Mouse (Mus musculus): ENCODE data around the gene Abhd15. TPM values are rescaled to one million over a fixed set of nuclear protein-coding genes. Genes with fewer than 3 reads are reported as not detected.
"Not testable (repeated sequence)": the region's sequence is repeated elsewhere in the genome, so short reads cannot be mapped to it uniquely, and the experiment has no call there.

The Abhd15 gene
- polyA plus RNA-seq, 1 experiment from 2014 or later, result 2.4 TPM

DNA sequence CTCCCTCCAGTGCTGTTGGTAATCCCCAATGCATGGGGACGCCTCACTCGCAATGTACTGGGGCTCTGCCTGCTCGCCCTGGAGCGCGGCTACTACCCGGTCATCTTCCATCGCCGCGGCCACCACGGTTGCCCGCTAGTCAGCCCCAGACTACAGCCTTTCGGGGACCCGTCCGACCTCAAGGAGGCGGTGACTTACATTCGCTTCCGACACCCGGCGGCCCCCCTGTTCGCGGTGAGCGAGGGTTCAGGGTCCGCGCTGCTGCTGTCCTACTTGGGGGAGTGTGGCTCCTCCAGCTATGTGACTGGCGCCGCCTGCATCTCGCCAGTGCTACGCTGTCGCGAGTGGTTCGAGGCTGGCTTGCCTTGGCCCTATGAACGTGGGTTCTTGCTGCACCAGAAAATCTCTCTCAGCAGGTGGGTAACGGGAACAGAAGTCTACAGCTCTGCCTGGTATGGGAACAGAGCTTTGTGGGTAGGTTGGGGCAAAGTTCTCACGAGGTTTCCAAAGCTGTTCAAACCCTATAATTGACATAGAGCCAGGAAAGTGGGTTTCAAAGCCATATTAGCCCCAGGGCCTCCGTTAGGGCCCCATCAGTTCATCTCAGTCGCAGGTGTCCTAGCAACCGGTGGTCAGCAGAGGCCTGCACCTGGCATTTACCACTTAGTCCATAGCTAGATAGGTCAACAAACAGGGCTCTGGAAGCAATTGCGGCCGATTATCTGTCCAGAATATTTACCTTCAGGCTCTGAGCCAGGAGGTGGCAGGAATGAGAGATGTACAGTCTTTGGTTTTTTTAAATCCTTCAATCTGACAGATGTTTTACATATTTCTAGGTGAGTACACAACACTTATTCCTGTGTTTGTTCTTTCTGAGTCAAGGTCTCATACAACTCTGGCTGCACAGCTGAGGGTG lies 974 bp downstream of the Abhd15 start, which contains the start of gene Trp53i13:
Gene Trp53i13, minus strand, starts transcription at position 344 of the 916 bp plus-strand sequence.
- Histone ChIP-seq H3K27ac (no peak within 1 kb of the TSS), H3K27me3 (peaks cover 25% of the 10 kb centered on the region), H3K9me3 (no peaks in the 10 kb centered on the region), H3K9ac (replicated peaks) (peak within 1 kb of the TSS; percentile 54), H3K4me3 (replicated peaks) (peak within 1 kb of the TSS; percentile 44), H3K4me1 (replicated peaks) (peaks cover 63% of the 10 kb centered on the region), H3K4me2 (replicated peaks) (peak within 1 kb of the TSS; percentile 70), H3K36me3 (no peaks in the 10 kb centered on the region)
- WGBS, result 7% methylated on average over 39 of the region's 39 CpGs
- peak; percentile 14; the same call in 1 of the 2 replicates for ATAC-seq

DNA sequence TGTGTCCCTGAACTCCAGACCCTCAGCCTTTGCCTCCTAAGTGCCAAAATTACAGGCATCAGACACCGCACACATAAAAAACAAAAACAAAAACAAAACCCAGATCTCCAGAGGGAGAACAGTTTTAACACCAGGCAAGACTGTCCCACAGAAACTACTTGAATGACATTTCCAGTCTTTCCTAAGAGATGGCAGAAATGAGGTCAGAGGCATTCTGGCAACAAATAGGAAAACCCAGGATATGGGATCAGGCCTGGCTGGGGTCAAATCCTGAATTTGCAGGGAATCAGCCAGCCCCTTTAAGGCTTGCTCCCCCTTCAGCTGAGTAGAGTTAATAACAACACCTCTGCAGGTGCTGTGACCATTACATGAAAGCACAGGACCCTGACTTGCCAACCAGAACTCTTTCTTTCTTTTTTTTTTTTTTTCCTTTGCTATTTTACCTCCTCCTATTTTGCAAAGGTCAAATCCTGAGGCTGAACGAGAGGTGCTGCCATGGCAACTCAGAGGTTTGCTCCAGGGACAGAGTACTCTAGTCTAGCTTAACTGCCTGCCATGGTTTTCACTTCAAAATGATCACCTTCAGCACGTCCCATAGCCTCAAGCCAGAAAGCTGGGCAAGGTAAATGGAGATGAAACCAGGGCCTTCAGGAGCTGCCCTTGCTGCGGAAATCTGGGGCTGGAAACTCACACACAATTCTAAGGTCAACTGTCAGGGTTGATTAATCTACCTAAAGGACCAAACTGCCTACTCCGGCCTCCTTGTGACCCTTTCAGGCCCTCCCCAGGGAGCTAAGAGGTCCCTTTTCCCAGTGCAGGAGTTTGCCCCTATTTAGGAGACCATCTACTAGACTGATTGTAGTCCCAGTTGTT lies 1.9 kb downstream of the Abhd15 start:
- Histone ChIP-seq H3K27me3 (peaks cover 25% of the 10 kb centered on the region), H3K9ac (replicated peaks) (no peak overlapping the region), H3K4me2 (replicated peaks) (no peak overlapping the region), H3K4me1 (replicated peaks) (peaks cover 63% of the 10 kb centered on the region), H3K4me3 (replicated peaks) (no peak overlapping the region), H3K9me3 (no peaks in the 10 kb centered on the region), H3K27ac (no peak overlapping the region), H3K36me3 (no peaks in the 10 kb centered on the region)
- no peak for ATAC-seq
- WGBS, result 52% methylated on average over 5 of the region's 5 CpGs

DNA sequence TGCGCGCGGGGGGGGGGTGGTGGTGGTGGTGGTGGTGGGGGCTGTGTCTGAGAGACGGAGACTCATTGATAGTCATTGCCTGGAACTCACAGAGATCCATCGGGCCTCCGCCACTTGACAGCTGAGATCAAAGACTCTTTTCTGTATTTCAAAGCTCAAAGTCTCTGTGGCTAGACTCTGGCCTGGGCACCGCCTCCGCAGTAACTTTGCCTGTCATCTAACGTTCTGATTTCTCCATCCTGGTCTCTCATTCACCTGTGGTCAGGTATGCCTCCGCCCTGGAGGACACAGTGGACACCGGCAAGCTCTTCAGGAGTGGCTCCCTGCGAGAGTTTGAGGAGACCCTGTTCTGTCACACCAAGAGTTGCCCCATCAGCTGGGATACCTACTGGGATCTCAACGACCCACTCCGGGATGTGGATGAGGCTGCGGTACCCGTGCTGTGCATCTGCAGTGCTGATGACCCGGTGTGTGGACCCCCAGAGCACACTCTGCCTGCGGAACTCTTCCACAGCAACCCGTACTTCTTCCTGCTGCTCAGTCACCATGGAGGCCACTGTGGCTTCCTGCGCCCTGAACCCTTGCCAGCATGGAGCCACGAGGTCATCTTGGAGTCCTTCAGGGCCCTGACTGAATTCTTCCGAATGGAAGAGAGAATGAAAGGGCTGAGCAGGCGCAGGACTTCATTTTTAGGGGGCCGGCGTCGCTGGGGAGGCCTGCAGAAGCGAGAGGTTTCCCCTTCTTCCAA lies 3.3 kb downstream of the Abhd15 start:
- H3K4me2 ChIP-seq (replicated peaks), result no peak overlapping the region
- peaks cover 25% of the 10 kb centered on the region for H3K27me3 ChIP-seq
- H3K4me1 ChIP-seq (replicated peaks), result peaks cover 53% of the 10 kb centered on the region
- H3K9ac ChIP-seq (replicated peaks), result no peak overlapping the region
- WGBS, result 80% methylated on average over 27 of the region's 27 CpGs
- no peak overlapping the region for H3K27ac ChIP-seq
- no peak overlapping the region for H3K4me3 ChIP-seq (replicated peaks)
- no peaks in the 10 kb centered on the region for H3K36me3 ChIP-seq
- H3K9me3 ChIP-seq, result no peaks in the 10 kb centered on the region
- ATAC-seq, result no peak

DNA sequence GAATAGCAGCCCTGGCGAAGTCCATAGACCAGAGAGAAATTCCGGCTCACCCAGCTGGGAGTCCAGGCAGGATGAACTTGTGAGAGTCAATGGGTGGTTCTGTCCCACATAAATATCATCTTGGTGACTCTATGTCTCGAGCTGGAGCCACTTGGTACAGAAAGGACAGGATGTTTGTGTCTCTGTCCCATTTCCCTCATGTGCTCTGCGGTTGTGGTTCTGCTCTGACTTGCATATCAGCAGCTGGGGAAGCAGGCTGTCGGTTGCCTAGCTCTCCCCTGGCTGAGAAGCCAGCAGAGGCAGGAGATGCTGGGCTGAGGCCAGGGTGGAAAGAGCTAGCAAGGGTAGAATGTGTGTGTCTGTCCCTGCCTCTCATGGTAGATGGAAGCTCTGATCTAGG lies 4.1 kb downstream of the Abhd15 start, which contains the start of gene Gm10392:
Gene Gm10392, minus strand, starts transcription at position 156 of the 400 bp plus-strand sequence.
- WGBS, result 80% methylated on average over 5 of the region's 5 CpGs
- H3K36me3 ChIP-seq, result no peaks in the 10 kb centered on the region
- no peak within 1 kb of the TSS for H3K27ac ChIP-seq
- H3K27me3 ChIP-seq, result peaks cover 21% of the 10 kb centered on the region
- no peak for ATAC-seq
- H3K4me3 ChIP-seq (replicated peaks), result no peak within 1 kb of the TSS
- peaks cover 46% of the 10 kb centered on the region for H3K4me1 ChIP-seq (replicated peaks)
- no peak within 1 kb of the TSS for H3K9ac ChIP-seq (replicated peaks)
- H3K9me3 ChIP-seq, result no peaks in the 10 kb centered on the region
- no peak within 1 kb of the TSS for H3K4me2 ChIP-seq (replicated peaks)

DNA sequence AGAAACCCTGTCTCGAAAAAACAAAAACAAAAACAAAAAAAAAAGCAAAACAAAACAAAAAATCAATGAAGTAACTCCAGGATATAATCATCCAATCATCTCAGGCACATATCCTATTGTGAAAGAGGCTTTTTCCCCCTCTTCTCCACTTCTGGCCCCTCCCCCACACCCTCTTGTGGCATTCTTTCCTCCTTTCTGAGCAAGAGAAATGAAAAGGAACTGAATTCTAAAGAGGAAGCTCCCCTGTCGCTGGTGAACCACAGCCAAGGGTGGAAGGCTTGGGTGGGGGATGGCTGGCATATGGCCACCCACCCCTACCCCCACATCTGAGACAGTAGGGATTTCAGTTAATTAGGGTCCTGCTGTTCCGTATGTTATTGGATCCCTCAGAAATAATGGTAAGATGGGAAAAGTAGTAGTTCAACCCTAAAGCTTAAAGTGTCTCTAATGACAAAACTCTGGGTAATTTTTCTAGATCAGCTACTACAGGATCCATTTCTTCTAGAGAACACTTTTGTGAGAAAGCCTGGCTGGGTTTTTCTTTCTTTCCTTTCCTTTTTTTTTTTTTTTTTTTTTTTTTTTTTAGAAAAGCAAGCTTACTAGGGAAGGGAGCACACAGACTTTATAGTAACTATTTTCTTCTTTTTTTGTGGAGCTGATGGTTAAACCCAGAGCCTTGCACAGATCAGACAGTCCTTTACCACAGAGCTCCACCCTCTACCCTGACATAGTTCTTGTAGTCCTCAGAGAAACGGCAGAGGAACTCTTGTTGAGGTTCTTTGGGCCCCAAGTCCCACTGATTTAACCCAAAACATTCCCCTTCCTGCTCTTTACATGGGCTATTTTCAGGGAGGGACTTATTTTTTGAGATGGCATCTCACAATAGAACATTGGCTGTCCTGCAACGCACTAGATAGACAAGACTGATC lies 5.9 kb downstream of the Abhd15 start:
- WGBS, result 44% methylated on average over 5 of the region's 5 CpGs

DNA sequence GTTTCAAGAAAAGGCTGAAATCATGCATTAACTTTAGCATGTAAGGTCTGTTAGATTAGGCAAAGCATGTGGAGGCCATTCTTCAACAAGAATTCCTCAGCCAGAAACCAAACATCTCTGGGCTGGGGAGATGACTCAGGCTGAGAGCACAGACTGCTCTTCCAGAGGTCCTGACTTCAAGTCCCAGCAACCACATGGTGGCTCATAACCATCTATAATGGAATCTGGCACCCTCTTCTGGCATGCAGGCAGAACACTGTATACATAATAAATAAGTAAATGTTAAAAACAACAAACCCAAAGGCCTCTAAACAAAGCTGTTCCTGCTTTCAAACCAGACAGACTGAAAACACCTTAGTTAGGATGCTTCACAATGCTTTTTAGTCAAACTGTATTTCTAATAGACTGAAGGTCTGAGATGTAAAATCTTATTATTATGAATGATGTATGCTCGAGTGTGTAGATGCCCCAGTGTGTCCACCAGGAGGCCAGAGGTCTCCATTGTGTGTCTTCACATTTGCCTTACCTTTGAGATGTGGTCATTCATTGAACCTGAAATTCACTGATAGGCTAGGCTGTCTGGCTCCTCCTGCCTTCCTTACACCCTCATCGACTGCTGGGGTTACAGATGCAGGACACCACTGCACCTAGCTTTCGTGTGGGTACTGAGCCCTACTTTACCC lies 11.0 kb downstream of the Abhd15 start:
- no peaks in the 10 kb centered on the region for H3K27me3 ChIP-seq
- H3K4me2 ChIP-seq (replicated peaks), result no peak overlapping the region
- H3K9ac ChIP-seq (replicated peaks), result no peak overlapping the region
- H3K27ac ChIP-seq, result no peak overlapping the region
- no peak for ATAC-seq
- peaks cover 6% of the 10 kb centered on the region; the same call in 1 of the 2 replicates for H3K36me3 ChIP-seq
- no peak overlapping the region for H3K4me3 ChIP-seq (replicated peaks)
- H3K4me1 ChIP-seq (replicated peaks), result no peaks in the 10 kb centered on the region
- no peaks in the 10 kb centered on the region for H3K9me3 ChIP-seq
- WGBS, result 75% methylated on average over 3 of the region's 3 CpGs

More for the DNA sequence above, 5.9 kb downstream of the Abhd15 start:
- Histone ChIP-seq H3K9ac (replicated peaks) (no peak overlapping the region), H3K9me3 (no peaks in the 10 kb centered on the region), H3K27ac (no peak overlapping the region), H3K4me3 (replicated peaks) (no peak overlapping the region), H3K4me2 (replicated peaks) (no peak overlapping the region), H3K4me1 (replicated peaks) (peaks cover 28% of the 10 kb centered on the region), H3K36me3 (no peaks in the 10 kb centered on the region), H3K27me3 (peaks cover 9% of the 10 kb centered on the region)
- ATAC-seq, result no peak

DNA sequence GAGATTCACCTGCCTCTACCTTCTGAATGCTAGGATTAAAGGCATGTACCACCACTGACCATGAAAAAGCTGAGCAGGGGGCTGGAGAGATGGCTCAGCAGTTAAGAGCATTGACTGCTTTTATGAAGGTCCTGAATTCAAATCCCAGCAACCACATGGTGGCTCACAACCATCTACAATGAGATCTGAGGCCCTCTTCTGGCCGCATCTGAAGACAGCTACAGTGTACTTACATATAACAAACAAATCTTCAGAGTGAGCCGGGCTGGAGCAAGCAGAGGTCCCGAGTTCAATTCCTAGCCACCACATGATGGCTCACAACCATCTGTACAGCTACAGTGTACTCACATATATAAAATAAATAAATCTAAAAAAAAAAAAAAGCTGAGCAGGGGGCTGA lies 13.5 kb downstream of the Abhd15 start:
- not testable (repeated sequence) for H3K9me3 ChIP-seq; H3K4me2 ChIP-seq (replicated peaks); H3K4me3 ChIP-seq (replicated peaks); H3K9ac ChIP-seq (replicated peaks); H3K4me1 ChIP-seq (replicated peaks); ATAC-seq; H3K27ac ChIP-seq; H3K36me3 ChIP-seq; H3K27me3 ChIP-seq
- WGBS, result 89% methylated on average over 3 of the region's 3 CpGs

DNA sequence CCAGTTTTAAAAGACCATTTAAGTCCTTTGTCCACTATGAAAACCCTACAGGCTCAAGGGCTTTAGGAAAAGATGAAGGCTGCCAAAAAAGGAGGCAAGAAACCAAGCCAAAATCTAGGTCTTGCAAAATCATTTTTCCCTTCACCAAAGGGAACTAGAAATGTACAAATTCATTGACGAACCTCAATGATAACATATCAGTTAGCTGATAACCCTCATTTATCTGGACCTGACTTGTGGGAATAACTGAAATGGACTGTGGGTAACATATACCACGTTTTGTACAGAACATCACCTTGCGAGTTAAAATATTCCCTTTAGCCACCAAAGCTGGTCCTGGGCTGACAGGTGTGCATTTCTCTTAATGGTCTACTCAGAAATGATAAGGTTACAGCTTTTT lies 14.7 kb downstream of the Abhd15 start:
- Histone ChIP-seq H3K36me3 (peaks cover 10% of the 10 kb centered on the region), H3K9ac (replicated peaks) (no peak overlapping the region), H3K9me3 (no peaks in the 10 kb centered on the region), H3K4me3 (replicated peaks) (no peak overlapping the region), H3K27ac (no peak overlapping the region), H3K4me2 (replicated peaks) (no peak overlapping the region), H3K4me1 (replicated peaks) (no peaks in the 10 kb centered on the region), H3K27me3 (no peaks in the 10 kb centered on the region)
- WGBS, result 94% methylated on average over 3 of the region's 3 CpGs
- ATAC-seq, result no peak

DNA sequence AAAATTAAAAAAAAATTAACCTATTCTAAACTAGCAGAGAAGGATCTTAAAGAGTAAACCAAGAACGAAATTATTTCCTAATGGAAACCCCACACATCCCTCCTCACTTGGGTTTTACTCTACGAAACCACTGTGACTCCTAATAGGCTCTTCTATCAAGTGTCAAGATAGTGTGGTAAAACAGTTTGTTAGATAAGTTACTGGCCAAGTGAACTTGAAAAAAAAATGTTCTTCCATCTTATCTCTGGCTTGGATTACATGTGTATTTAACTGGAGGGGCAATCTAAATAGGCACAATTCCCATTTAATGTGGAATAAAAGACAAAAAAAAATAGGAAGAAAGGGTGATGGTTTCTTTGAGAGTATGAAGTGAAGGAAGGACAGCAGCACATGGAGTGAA lies 15.9 kb downstream of the Abhd15 start:
- peaks cover 16% of the 10 kb centered on the region for H3K36me3 ChIP-seq

DNA sequence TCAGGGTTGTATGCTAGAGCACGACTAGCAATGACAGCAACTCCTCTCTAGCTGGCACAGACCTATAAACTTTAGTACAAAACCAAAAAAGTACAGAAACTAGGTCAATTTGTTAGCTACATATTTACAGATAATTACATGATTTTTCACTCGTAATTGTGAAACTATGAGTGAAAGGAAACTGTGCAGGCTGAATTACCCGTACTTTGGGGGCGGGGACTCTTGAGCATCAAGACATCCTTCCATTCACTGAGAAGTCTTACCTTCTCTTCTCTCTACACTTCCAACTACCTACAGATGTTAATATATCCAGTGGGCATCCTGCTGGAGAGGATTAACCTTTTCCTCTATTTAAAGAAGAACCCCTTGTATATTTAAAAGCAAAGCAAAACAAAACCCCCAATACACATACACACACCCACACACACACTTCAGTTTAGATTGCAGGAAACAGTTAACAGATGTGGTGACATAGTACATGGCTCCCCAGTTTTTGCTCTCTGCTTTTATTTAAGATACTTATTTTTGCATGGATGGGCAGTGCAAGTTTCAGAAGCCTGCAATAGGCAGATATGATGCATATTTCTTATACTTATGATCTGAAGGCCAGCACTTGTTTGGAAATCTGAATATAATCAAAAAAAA lies 17.4 kb downstream of the Abhd15 start:
- no peaks in the 10 kb centered on the region for H3K9me3 ChIP-seq
- peaks cover 29% of the 10 kb centered on the region for H3K36me3 ChIP-seq
- H3K4me2 ChIP-seq (replicated peaks), result no peak overlapping the region
- no peak overlapping the region for H3K4me3 ChIP-seq (replicated peaks)
- no peak overlapping the region for H3K9ac ChIP-seq (replicated peaks)
- ATAC-seq, result no peak
- no peak overlapping the region for H3K27ac ChIP-seq
- WGBS, result 94% methylated on average over 4 of the region's 4 CpGs
- no peaks in the 10 kb centered on the region for H3K27me3 ChIP-seq
- H3K4me1 ChIP-seq (replicated peaks), result no peaks in the 10 kb centered on the region

More for the DNA sequence above, 15.9 kb downstream of the Abhd15 start:
- ATAC-seq, result no peak
- H3K27ac ChIP-seq, result no peak overlapping the region
- H3K4me1 ChIP-seq (replicated peaks), result no peaks in the 10 kb centered on the region
- no peak overlapping the region for H3K4me3 ChIP-seq (replicated peaks)
- no peaks in the 10 kb centered on the region for H3K27me3 ChIP-seq
- no peak overlapping the region for H3K4me2 ChIP-seq (replicated peaks)
- H3K9ac ChIP-seq (replicated peaks), result no peak overlapping the region
- H3K9me3 ChIP-seq, result no peaks in the 10 kb centered on the region
- WGBS, result 94% methylated on average over 2 of the region's 2 CpGs

All from midbrain, embryonic 13.5 days (tissue).